Mouse (Mus musculus) embryonic facial prominence, embryonic 14.5 days (tissue): Measurements from ENCODE around the gene Dmc1. TPM values are rescaled to one million over a fixed set of nuclear protein-coding genes. Genes with fewer than 3 reads are reported as not detected.

Experiments used
- ATAC-seq: fragments of 200-750 bp; cut with Nextera tagmentation; 2 replicates; pipeline ENCODE4 v1.8.0; 2017; ENCODE audit warnings: low read depth, moderate number of reproducible peaks, moderate TSS enrichment
- DNase-seq: peaks from one replicate; pipeline ENCODE4 v3.0.0-alpha.2; 2015; ENCODE audit warnings: low spot score
- H3K27ac ChIP-seq: fragments of 300-500 bp; sonication (generic); replicated peaks from 2 replicates; pipeline ENCODE4 v1.5.1; 2014; ENCODE audit warnings: low read depth, mild to moderate bottlenecking, low read length, moderate library complexity
- H3K27me3 ChIP-seq: fragments of 300-500 bp; sonication (generic); replicated peaks from 2 replicates; pipeline ENCODE4 v1.6.1; 2014; ENCODE audit warnings: low read length; ENCODE audit not compliant: control insufficient read depth, insufficient read depth
- H3K36me3 ChIP-seq: fragments of 300-500 bp; sonication (generic); 2 replicates; pipeline ENCODE4 v1.6.1; 2014; ENCODE audit warnings: low read length, mixed read lengths; ENCODE audit not compliant: control insufficient read depth, insufficient read depth
- H3K4me1 ChIP-seq: fragments of 300-500 bp; sonication (generic); 2 replicates; pipeline ENCODE4 v1.6.1; 2014; ENCODE audit warnings: antibody characterized with exemption, low read length; ENCODE audit not compliant: control insufficient read depth, insufficient read depth
- H3K4me2 ChIP-seq: fragments of 300-500 bp; sonication (generic); 2 replicates; pipeline ENCODE4 v1.6.1; 2014; ENCODE audit warnings: low read depth, mild to moderate bottlenecking, low read length, moderate library complexity, mixed read lengths
- H3K4me3 ChIP-seq: fragments of 300-500 bp; sonication (generic); 2 replicates; pipeline ENCODE4 v1.5.1; 2014; ENCODE audit warnings: low read depth, mild to moderate bottlenecking, low read length
- H3K9ac ChIP-seq: fragments of 300-500 bp; sonication (generic); 2 replicates; pipeline ENCODE4 v1.6.1; 2014; ENCODE audit warnings: low read depth, mild to moderate bottlenecking, low read length, moderate library complexity, mixed read lengths
- H3K9me3 ChIP-seq: fragments of 300-500 bp; sonication (generic); 2 replicates; pipeline ENCODE4 v1.6.1; 2016; ENCODE audit warnings: low read length; ENCODE audit not compliant: control insufficient read depth
- WGBS: fragments of 180-500 bp; shearing (Covaris S2); extraction: QIAGEN DNeasy Blood & Tissue Kit; methylation state at CpG from one replicate; pipeline ENCODE4 v1.1.7; 2014; 5-methylcytosine and 5-hydroxymethylcytosine counted together
- microRNA-seq: library from miRNA; unstranded; fragments of <30 nt; microRNA quantifications from one replicate; pipeline ENCODE4, GENCODE M21; 2016; ENCODE audit warnings: borderline number of aligned reads
- polyA plus RNA-seq: library from polyadenylated mRNA; unstranded; fragments of >200 nt; fragmentation: Nextera tagmentation; extraction: Ambion mirVana; gene quantifications from 2 replicates; pipeline ENCODE4 v1.2.1, GENCODE M21; 2014

The Dmc1 gene
- polyA plus RNA-seq, 1 experiment from 2014 or later = 1.8 TPM

DNA sequence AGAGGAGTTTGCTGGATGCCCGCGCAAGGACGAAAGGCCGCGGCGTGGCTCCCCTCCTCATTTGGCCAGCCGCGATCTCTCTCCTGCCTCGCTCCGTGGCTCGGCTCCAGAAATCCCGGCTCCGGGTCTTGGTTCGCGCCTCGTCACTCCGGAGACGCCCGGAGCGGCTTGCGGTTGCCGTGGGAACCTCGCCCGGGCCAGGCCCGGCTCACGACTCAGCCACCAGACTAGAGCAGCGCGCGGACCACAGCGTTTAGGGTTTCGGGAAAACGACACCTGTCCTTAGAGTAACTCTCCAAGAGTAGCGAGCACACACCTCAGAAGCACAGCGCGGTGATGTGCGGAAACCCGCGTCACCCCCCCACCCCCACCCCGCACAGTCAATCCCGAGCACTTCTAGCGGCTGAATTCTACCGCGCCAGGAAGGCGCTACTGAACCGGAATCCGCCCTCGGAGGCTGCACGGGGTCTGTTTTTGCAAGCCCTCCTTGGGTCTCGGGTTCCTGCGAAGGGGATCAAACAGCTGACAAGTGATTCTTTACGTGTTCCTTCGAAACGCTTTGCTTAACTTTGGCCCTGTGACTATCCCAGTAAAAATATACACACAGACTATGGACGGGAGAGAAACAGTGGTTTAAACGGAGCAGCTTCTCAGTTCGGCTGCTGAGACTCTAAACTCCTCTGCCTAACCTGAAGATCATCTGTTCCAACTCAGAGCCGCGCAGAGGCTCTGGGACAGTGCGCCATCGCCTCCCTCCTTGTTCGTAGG lies 93.2 kb downstream of the Dmc1 start:
- H3K27me3 ChIP-seq = peaks cover 65% of the 10 kb centered on the region

More for the DNA sequence above, 93.2 kb downstream of the Dmc1 start:
- Histone ChIP-seq H3K9ac (peak overlapping the region; percentile 47), H3K36me3 (no peaks in the 10 kb centered on the region), H3K4me1 (0 out of 2 replicates have a peak, but pooled peaks cover 3% of the 10 kb centered on the region), H3K4me2 (peak overlapping the region; percentile 70), H3K4me3 (peak overlapping the region; percentile 32), H3K27ac (no peak overlapping the region), H3K9me3 (no peaks in the 10 kb centered on the region)
- peak; percentile 90 for DNase-seq
- 2% methylated on average over 54 of the region's 61 CpGs for WGBS
- peak; percentile 88 for ATAC-seq

Small RNA genes within 50 kb of the gene (microRNA-seq; reads per million reads assigned to microRNA genes)
- gene Gm27903 = not detected

Other genes with a start within 250 kb of the Dmc1 start
- 73.0 and 77.6 TPM in 2 replicates for gene Tmem184b, start 201.5 kb downstream of the Dmc1 start, polyA plus RNA-seq
- 75.3 and 76.3 TPM in 2 replicates for gene Csnk1e, start 149.5 kb downstream of the Dmc1 start, polyA plus RNA-seq
- 0.07 and 0.09 TPM in 2 replicates for gene Kcnj4, start 99.9 kb downstream of the Dmc1 start, polyA plus RNA-seq
- 149 and 157 TPM in 2 replicates for gene Kdelr3, start 88.7 kb downstream of the Dmc1 start, polyA plus RNA-seq
- 80.0 and 81.6 TPM in 2 replicates for gene Ddx17, start 58.4 kb downstream of the Dmc1 start, polyA plus RNA-seq
- 0.85 and 1.3 TPM in 2 replicates for gene Fam227a, start 53.8 kb upstream of the Dmc1 start, polyA plus RNA-seq
- gene Cby1, start 54.1 kb upstream of the Dmc1 start, polyA plus RNA-seq = 47.4 and 52.3 TPM in 2 replicates
- 208 and 234 TPM in 2 replicates for gene Tomm22, start 65.8 kb upstream of the Dmc1 start, polyA plus RNA-seq
- 19.0 and 19.9 TPM in 2 replicates for gene Josd1, start 82.8 kb upstream of the Dmc1 start, polyA plus RNA-seq
- 27.2 and 28.4 TPM in 2 replicates for gene Gtpbp1, start 85.7 kb upstream of the Dmc1 start, polyA plus RNA-seq
- gene Sun2, start 137.4 kb upstream of the Dmc1 start, polyA plus RNA-seq = 5.9 and 6.4 TPM in 2 replicates
- gene Dnal4, start 172.7 kb upstream of the Dmc1 start, polyA plus RNA-seq = 50.0 and 59.5 TPM in 2 replicates
- 3.2 and 3.4 TPM in 2 replicates for gene Nptxr, start 199.7 kb upstream of the Dmc1 start, polyA plus RNA-seq
- gene Npcd, start 229.1 kb upstream of the Dmc1 start, polyA plus RNA-seq = 0.80 TPM in 1 of 2 replicates, not detected in the other
- gene Cbx6, start 229.6 kb upstream of the Dmc1 start, polyA plus RNA-seq = 50.2 and 54.4 TPM in 2 replicates